Mouse (Mus musculus) erythroid progenitor cell, adult 5-6 weeks (primary cell): ENCODE data around the gene Abhd17a. TPM values are rescaled to one million over a fixed set of nuclear protein-coding genes. Genes with fewer than 3 reads are reported as not detected.
A peak's percentile ranks its signal among the peaks of the same experiment; 100 is the strongest.

Experiments
- ATAC-seq: replicated peaks from 2 replicates; pipeline ENCODE4 v1.8.0; 2016; ENCODE audit warnings: moderate number of reproducible peaks, mild to moderate bottlenecking, moderate TSS enrichment, inconsistent platforms; ENCODE audit not compliant: poor library complexity, low FRiP score, severe bottlenecking
- total RNA-seq, 2 experiments: library from RNA; stranded (forward) in 1 of 2; stranded (reverse) in 1 of 2; fragments of 150-400 nt in 1 of 2; fragments of 186-747, 209-891 nt in 1 of 2; gene quantifications; 2 replicates each; pipeline versions ENCODE4 v1.2.3 to v1.2.4; 2015 to 2017; ENCODE audit warnings: low replicate concordance in 2 of 2

The Abhd17a gene
- total RNA-seq (2015; ENCODE audit: low replicate concordance) (44.7 and 49.0 TPM in 2 replicates), total RNA-seq (2017; ENCODE audit: low replicate concordance) (5.5 and 30.7 TPM in 2 replicates)

GRCm38 (mm10) chr10:80589879-80590854, at the start of gene Abhd17a:
Gene Abhd17a, minus strand, starts transcription at chr10:80590341.
- peak; percentile 95 for ATAC-seq

GRCm38 (mm10) chr10:80635345-80635744, 45.2 kb upstream of the Abhd17a start:
- no peak for ATAC-seq

DNA sequence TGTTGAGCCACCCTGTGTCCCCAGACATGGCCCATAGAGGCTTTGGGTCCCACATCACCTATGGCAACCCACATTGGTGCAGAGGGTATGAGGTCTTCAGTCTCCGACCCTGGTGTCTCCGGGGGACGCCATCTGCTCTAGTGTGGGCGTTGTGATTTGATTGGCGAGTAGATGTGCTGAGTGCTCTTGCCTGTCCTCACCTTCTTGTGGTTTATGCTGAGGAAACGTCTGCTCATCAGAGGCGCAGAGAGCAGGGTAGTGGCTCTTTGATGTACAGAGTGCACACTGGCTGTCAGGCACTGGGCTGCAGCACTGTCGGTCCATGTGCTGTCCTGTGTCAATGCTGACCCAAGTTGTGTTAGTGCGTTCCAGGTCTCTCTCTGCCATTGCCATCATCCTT, 38.8 kb upstream of the Abhd17a start:
- no peak for ATAC-seq

- ATAC-seq, result no peak
These were observed 37.5 kb upstream of the Abhd17a start for GRCm38 (mm10) chr10:80627685-80628084.

GRCm38 (mm10) chr10:80625764-80626163, 35.6 kb upstream of the Abhd17a start:
- ATAC-seq, result no peak

DNA sequence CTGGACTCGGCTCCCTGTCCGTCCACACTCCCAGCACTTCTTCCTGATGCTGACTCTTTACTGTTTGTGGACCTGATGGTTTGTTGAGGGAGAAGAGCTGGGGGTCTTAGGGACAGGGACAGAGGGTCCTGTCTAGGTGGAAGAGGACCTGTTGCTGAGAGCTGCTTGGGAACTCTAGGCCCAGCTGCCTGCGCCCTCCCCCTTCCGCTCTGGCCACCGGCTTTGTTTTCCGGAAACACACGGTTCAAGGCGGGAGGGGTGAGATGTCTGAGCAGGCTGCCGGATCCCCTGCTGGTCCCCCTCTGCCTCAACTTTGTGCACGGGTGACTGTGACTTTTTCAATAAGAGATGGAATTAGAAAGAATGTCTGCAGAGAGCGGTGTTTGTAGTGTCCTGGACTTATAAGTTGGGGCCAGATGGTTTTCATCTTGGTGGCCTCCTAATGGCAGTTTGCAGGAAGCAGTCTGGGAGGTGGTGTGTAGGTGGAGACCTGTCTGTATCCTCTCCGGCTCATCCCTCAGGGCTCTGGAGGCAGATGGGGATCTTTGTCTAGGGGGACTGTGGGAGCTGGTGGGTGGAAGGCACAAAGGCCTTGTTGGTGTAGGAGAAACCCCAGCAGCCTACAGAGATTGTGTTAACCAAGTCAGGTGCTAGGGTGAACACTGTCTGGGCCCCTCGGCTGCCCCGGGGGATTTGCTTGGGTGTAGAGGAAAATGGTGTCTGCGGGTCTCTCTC, 33.5 kb upstream of the Abhd17a start:
- 0 out of 2 replicates have a peak, but pooled peaks have one; percentile 7 for ATAC-seq

GRCm38 (mm10) chr10:80622661-80623456, 32.7 kb upstream of the Abhd17a start, which contains the start of gene Csnk1g2:
Gene Csnk1g2, plus strand, starts transcription at chr10:80622838.
- no peak for ATAC-seq

DNA sequence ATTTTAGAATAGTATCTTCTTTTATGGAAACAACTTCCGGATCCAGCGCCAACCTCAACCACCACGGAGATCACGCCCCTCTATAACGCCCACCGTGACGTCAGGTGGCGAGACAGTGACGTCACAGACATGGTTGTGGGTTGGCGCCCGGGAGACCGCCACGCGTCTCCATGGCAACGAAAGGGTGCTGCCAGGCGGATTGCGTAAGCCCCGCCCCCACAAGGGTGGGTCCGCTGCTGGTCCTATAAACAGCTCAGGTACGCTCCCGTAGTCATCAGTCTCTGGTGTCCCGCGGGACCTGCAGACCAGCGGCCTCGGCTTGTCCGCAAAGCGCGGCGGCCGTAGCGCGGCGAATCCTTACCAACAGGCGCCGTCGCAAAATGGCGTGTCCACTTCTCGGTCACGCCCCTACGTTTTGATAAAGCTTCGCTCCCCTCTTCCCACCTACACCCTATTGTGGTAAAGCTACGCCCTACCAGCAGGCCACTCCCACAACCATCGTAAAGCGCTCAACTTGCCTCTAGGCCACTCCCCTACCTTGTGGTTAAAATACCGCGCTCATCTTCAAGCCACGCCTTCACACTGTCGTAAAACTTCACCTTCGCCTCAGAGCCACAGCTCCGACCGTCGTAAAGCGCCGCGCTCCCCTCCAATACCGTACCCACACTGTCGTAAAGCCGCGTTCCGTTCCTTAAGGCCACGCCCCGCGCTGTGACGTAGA, 32.0 kb upstream of the Abhd17a start:
- ATAC-seq, result peak; percentile 81

GRCm38 (mm10) chr10:80621690-80621939, 31.5 kb upstream of the Abhd17a start:
- ATAC-seq, result no peak

- no peak for ATAC-seq
These were observed 30.9 kb upstream of the Abhd17a start for GRCm38 (mm10) chr10:80620796-80621689.

DNA sequence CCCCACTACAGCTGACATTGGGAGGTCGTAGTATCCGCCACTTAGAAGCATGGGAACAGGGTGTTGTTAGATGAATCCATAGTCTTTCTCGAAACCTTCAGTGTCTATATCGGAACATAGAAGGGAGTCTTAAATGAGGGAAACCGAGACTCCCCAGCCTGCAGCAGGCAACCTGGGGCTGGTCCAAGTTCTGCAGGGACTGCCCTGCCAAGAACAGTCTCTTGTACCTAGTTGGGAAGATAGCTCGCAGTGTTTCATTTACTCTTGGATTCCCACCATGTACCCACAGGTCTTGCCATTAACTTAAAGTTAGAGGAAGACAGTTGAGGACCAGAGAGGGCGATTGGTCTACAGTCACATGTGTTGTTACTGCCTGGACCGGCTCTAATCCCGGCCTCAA, 30.2 kb upstream of the Abhd17a start:
- no peak for ATAC-seq

GRCm38 (mm10) chr10:80619465-80620244, 29.5 kb upstream of the Abhd17a start:
- no peak for ATAC-seq

GRCm38 (mm10) chr10:80618181-80618580, 28.0 kb upstream of the Abhd17a start:
- ATAC-seq, result no peak

- ATAC-seq, result no peak
These were observed 24.2 kb upstream of the Abhd17a start for GRCm38 (mm10) chr10:80614351-80614750.

DNA sequence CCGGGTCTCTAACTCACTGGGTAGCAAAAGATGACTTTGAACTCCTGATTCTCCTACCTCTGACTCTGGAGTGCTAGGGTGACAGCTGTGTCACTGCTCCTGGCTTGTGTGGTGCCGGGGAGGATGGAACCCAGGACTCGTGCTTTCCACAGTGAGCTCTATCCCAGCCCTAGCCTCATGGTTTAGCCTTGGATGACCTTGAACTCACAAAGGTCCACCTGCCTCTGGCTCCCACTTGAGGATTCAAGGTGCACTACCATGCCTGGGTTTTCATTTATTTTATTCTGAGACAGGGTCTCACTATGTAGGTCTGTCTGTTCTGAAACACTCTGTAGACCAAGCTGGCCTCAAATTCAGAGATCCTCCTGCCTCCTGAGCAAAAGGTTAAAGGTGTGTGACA, 23.7 kb upstream of the Abhd17a start:
- no peak for ATAC-seq

DNA sequence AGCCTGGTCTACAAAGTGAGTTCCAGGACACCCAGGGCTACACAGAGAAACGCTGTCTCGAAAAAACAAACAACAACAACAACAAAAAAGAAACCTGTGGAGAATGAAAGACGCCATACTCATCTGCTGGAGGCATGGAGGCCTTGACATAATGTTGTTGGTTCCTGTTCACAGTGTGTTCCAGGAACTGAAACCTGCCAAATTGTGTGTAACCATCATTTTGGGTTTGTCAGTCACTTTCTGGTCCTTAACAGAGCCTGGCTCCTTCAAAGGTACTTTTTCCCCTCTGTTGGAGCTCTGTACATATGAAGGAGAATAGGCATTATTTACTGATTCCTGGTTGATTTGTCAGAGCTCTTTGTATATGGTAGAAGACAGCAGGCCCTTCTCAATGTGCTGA, 21.8 kb upstream of the Abhd17a start:
- no peak for ATAC-seq

GRCm38 (mm10) chr10:80611024-80611423, 20.9 kb upstream of the Abhd17a start:
- ATAC-seq, result peak; percentile 56; the same call in 1 of the 2 replicates
